Mouse (Mus musculus) kidney, adult 18-20 months (tissue): Measurements from ENCODE around the gene Gm49333.

Experiments used
- DNase-seq: peaks from one replicate; pipeline ENCODE4 v3.0.0; 2021

Gm49333 gene

DNA sequence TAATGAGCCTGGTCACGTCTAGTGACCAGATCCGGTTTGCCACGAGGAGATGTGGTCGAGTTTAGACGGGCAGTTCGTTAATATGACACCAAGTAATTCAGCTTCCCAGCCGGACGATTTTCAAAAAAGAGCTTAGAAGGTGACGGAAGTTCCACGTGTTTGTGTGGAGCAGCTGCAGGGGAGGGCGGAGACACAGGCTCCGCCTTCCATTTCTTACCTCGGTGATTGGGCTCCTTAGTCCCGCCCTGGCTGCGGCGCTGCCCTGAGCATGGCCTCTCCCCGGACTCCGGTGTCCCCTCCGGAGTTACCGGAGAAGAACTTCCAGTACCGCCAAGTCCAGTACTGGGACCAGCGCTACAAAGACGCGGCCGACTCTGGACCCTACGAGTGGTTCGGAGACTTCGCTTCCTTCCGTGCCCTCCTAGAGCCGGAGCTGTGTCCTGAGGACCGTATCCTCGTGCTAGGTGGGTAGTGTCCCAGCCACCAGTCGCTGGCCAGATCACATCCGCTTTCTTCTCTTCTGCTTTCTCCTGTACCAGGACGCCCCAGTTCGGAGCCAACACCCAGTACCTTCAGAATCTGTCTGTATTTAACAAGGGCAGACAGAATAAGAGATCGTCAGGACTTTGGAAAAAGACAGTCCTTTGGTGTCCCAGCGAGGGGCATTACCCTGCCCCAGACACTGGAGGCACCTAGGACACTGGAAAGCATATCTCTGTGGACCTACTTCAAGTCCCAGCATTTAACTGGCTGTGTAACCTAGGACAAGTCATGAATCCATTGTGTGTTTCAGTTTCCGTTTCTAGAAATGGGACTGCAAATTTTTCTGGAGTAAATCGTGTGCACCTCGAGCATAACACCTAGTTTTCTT is at the start of gene Gm49333, which contains the start of the genes Eef1akmt4 and Alg3:
Gm49333 (plus strand) TSS at position 254 of the 871 bp plus-strand sequence.
Eef1akmt4 (plus strand) TSS at position 237 of the 871 bp plus-strand sequence.
Alg3 (minus strand) TSS at position 379 of the 871 bp plus-strand sequence.
- DNase-seq = peak; percentile 90

DNA sequence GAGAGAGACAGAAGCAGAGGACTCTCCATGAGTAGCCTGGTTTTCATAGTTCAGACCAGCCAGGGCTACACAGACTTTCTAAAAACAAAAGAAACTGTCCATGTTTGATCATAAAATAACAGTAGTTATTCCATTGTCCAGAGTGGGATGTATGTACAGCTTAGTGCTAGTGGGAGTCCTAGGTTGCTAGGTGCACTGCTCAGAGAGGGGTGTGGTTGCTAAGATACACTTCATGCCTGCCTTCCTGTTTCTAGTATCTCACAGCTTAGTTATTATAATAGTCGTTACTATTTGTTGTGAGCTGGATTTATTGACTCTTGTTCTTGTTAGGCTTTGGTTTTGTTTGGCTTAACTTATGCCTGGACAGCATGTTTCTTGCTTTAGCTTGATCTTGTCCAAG is 46.3 kb upstream of the Gm49333 start:
- DNase-seq = no peak

DNA sequence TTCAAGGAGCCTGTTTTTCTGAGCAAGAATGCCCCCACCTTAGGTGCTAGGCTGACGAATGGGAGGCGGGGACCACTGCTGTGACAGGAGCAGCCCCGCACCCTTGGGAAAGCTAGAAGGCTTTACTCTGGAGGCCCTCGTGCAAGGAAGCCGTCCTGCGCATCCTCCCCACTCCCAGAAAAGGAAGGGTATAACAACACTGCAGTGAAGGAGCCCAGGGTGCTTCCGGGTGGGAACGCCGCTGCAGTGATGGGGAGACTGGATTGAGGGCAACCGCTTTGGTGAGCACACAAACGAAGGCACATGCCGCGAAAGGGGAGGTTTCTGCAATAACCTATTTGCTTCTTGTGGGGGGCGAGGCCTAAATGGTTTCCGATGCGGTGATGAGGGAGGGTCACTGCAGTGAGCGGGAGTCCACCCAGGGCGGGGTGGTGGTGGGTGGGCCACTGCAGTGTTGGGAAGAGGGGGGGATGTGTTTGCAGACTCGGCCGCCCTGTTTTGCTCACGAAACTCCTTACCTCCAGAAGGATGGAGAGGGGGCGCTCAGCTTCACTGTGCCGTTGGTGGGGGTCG is 22.0 kb upstream of the Gm49333 start, which contains the start of gene Vwa5b2:
Vwa5b2 (plus strand) TSS at position 106 of the 573 bp plus-strand sequence.
- no peak for DNase-seq

DNA sequence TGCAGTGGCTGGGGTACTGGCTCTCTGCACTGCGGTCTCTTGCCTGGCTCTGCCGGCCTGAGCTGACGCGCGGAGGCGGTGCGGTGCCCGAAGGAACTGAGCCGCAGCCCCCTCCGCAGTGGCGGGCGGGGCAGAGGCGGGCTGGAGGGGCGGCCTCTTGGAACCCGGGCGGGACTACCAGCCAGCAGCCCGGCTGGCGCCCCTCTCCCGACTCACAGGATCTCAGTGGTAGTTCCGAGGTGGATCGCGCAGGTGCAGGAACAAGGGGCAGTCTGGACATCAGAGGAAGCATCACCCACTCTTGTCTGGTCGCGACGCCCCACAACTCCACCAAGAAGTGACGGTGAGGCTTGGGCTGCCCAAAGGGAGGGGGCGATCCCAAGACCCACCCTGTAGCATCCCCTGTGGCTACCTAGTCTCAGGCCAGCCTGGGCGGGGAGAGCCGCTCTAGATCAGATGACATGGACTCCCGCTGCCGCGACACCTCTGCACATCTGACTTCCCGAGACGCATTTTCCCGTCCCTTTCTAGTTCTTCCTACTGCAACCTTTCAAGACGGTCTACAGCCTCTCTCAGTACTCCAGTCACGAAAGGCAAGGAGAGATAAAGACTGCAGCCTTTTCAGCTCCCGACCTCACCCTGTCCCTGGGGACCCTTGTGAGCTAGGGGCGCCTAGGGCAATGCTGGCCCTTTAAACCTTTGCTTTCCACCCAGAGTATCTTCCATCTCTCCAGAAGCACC is 21.3 kb upstream of the Gm49333 start:
- DNase-seq = no peak

DNA sequence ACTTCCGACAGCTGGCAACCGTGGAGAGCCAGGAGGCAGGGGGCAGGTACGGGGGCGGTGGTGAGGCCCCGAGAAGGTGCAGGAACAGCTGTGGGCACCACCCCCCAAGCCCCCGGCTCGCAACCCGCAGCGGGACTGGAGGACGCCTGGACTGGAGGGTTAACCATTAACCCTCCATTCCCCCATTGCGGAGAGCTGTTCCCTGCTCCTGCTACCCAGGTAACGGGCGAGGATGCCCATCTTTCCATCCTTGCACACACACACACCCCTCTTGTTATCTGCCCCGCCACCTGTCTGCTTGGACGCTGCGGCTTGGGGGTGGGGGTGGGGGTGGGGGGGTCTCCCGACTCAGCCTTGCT is 20.8 kb upstream of the Gm49333 start:
- DNase-seq = peak; percentile 24

DNA sequence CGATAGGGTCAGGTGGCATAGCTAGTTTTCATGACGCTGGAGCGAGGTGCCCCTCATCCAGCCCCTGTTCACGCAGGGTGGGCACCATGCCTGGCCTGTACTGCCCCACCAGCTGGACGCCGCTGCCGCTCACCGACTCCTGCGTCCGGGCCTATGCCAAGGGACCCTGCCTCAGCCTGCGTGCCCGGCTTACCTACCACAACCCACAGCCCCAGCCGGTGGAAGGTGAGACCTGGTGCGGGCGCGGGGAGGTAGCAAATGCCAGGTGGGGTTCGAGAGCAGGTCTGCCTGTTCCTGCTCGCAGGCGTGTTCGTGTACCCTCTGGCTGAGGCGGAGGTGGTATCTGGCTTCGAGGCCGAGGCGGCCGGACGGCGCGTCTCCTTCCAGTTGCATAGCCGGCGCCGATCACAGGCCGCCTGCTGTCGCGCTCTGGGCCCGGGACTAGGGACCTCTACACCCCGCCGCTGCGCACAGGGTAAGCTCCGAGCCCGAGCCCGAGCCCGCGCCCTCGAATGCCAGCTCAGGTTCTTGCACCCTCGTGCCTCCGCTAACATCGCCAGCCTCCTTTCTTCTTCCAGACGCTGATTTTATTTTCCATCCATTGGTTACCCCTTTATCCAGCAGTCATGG is 20.2 kb upstream of the Gm49333 start:
- DNase-seq = no peak

GRCm38 (mm10) chr16:20595060-20595673 is 16.2 kb upstream of the Gm49333 start:
- no peak for DNase-seq

- DNase-seq = no peak
Observed at GRCm38 (mm10) chr16:20595737-20596136, 15.7 kb upstream of the Gm49333 start.

DNA sequence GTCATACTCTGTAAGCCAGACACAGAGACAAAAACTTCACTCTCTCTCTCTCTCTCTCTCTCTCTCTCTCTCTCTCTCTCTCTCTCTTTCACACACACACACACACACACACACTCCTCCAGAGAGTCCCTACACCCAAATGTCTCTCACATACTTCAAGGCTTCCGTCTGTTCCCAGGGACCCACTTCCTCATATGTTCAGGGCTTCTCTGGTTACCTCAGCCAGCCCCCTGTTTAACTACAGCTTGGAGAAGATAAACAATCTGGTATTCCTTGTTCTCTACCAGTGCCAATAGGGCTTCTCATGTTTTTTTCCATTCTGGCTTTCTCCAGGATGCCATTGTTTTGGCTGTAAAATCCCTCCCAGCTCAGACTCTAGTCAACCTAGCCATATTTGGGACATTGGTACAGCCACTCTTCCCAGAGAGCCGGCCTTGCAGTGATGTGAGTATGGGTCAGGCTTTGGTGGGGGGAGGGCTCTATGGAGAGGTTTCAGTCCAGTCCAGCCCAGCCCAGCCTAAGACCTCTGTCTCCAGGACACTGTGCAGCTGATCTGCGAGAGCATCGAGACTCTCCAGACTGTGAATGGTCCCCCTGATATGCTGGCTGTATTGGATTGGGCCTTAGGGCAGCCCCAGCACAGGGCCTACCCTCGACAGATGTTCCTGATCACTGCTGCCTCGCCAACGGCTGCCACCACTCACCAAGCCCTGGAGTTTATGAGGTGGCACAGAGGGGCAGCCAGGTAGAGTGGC is 14.5 kb upstream of the Gm49333 start:
- DNase-seq = no peak

DNA sequence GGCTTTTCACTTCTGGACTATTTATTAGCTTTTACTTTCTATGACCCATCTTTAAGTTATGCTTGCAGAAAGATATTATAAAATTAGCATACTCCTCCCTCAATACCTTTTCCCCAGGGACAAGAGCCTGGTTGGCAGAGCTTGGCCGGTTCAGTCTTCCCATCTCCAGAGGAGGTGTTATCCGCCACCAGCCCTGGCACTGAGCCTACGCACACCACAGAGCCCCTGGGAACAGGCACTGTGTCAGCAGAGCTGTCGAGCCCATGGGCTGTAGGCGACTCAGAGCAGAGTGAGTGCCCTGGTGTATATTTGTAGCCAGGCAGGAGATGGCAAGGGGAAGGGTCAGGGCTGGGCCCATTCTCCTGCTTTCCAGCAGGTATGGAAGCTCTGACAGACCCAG is 10.9 kb upstream of the Gm49333 start:
- DNase-seq = no peak

- DNase-seq = no peak
Observed at GRCm38 (mm10) chr16:20604705-20605104, 6.7 kb upstream of the Gm49333 start.

GRCm38 (mm10) chr16:20610501-20611356 is 681 bp upstream of the Gm49333 start:
- DNase-seq = peak; percentile 83

GRCm38 (mm10) chr16:20619541-20620398 is 8.4 kb downstream of the Gm49333 start:
- DNase-seq = peak; percentile 48

DNA sequence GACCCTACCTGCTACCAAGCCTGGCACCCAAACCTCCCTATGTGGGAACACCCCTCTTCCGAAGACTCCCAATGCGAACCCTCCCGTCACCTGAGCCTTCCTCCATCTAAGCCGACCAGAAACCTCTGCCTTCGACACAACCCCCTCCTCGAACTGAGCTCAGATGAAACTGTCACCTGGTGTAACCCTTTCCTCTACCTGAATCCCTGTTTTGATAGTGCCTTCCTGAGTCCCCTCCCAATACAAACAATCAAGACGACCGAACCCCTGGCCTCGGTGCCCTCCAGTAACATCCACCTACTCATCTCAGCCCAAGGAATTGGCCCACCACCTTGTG is 9.0 kb downstream of the Gm49333 start:
- DNase-seq = no peak

DNA sequence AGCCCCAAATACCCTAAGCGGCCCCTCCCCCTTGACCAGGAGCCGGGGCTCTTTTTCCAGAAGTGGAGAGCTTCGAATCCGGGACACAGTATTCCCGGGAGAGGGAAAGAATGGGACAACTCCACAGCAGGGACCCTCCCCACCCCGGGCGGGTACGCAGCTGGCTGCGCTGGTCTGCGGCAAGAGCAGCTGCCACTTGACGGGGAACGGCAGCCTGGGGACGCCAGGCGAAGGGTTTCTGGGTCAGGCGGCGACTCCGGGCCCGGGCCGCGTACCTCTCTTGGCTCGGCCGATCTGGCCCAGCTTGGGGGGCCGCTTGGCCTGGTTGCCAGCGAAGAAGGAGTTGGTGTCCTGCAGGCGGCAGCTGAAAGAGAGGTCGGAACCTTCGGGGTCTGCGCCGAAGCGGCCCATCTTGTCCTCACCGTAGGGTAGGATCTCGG is 9.4 kb downstream of the Gm49333 start:
- DNase-seq = no peak

DNA sequence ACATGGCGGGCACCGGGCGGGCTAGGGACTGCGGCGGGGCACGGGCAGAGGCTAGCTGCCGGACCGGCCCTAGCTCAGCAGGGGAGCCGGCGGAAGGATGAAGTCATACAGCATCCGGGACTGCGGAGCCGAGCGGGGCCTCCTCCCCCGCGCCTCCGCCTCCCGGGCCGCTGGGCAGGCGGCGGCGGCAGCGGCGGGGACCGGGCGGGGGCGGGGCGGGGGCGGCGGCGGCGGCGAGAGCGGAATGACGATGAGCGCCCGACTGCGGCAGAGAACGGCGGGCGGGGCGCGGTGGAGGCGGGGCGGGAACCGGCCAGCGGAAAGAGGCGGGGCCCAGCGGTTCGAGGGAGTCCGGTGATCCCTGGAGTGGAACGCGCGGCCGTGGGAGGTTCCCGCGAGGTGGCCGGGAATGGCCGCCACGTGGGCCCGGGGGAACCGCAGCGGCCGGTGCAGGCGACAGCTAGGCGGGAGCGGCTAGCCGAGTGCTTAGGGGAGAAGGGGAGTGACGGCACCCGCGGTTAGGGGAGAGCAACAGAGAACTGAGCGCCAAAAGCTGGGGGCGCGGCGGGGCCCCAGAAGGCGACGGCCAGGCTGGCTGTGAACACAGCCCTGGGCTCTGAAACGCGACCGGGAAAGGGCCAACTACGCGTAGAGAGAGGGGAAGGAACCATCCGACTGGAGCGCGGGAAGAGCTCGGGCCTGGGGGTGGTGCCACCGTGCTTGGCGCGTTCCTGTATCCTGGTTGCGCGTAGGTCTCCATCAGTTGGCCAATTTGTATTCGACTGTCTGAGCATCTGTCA is 10.0 kb downstream of the Gm49333 start, which contains the start of gene Camk2n2:
Camk2n2 (minus strand) TSS at position 97 of the 800 bp plus-strand sequence.
- peak; percentile 79 for DNase-seq

GRCm38 (mm10) chr16:20621991-20622685 is 10.7 kb downstream of the Gm49333 start:
- DNase-seq = peak; percentile 42

GRCm38 (mm10) chr16:20623211-20623610 is 11.8 kb downstream of the Gm49333 start:
- no peak for DNase-seq
